In genomic region chr9:56937223-56938160, GRCm38 (mm10) we compare ENCODE assay signal across 8 mouse cellular contexts. TPM values are rescaled to one million over a fixed set of nuclear protein-coding genes. Genes with fewer than 3 reads are reported as not detected.
DNase-seq lines count a peak whose midpoint lies in the region; ATAC-seq lines count a peak whose summit lies in the region.

Gene Imp3 (plus strand): TSS chr9:56937475.

- DNase-seq in adrenal gland, adult (ENCODE audit: inconsistent age in 2 of 2, low spot score in 1 of 2) = peak; percentile 91 to 97
- DNase-seq in embryo, embryonic 10.5 days (ENCODE audit: low spot score) = peak; percentile 100
- peak; percentile 83 for DNase-seq in gastrocnemius, postnatal 14 days
- DNase-seq in left cerebral cortex, postnatal 10 days (ENCODE audit: extremely low spot score in 1 of 2, low spot score in 2 of 2) = peak; percentile 91 to 92
- DNase-seq in right cerebral cortex, postnatal 25 days = peak; percentile 88
- DNase-seq in urinary bladder, postnatal 4 days (ENCODE audit: low spot score in 2 of 2) = peak; percentile 78 to 84

- intact Hi-C loops in gastrocnemius, postnatal 14 days (cut with DNase I; ENCODE audit: low total_unique reads) = no loop called here
- intact Hi-C loops in left cerebral cortex, postnatal 10 days (cut with DNase I) = no loop called here

- peak; percentile 93 for ATAC-seq in inflammation-experienced regulatory T-cells, adult 6 months
- peak; percentile 95 for ATAC-seq in megakaryocyte-erythroid progenitor cell, adult 5-6 weeks (replicated peaks; ENCODE audit: low FRiP score, low TSS enrichment, poor library complexity, severe bottlenecking)

RNA-seq across cellular contexts. Expression of gene Imp3, which starts in this region (rescaled TPM):
- total RNA-seq in gastrocnemius, postnatal 14 days (2021) = 10 to 100 TPM; 40.1 to 43.1 TPM
- polyA plus RNA-seq in inflammation-experienced regulatory T-cells, adult 6 months (2017; shearing (Covaris generic)) = 10 to 100 TPM; 46.7 to 50.9 (median 48.0) TPM
- 10 to 100 TPM; 49.0 to 55.8 TPM for total RNA-seq in left cerebral cortex, postnatal 10 days (2021)
- 118 and 148 TPM in 2 replicates for total RNA-seq in megakaryocyte-erythroid progenitor cell, adult 5-6 weeks (2014; fragmentation: Nextera tagmentation)
- total RNA-seq in megakaryocyte-erythroid progenitor cell, adult 5-6 weeks (2017) = 108 and 128 TPM in 2 replicates

Comparison
In these comparisons a context has a peak if more than half of its experiments do, and no peak if none do; other contexts are left out.
1. Peak in every context shown above with its lines: DNase-seq and ATAC-seq.